Mouse (Mus musculus) macrophage (primary cell): ENCODE data around the gene Ntpcr. TPM values are rescaled to one million over a fixed set of nuclear protein-coding genes. Genes with fewer than 3 reads are reported as not detected.

Experiments used
- H3K27ac ChIP-seq: fragments of 350-480 bp; formaldehyde crosslinking; 2 replicates; pipeline ENCODE4 v1.9.0; 2021
- H3K36me3 ChIP-seq: fragments of 350-480 bp; formaldehyde crosslinking; 2 replicates; pipeline ENCODE4 v1.9.0; 2021; ENCODE audit errors: inconsistent target
- H3K4me3 ChIP-seq: fragments of 350-480 bp; formaldehyde crosslinking; 2 replicates; pipeline ENCODE4 v1.9.0; 2021; ENCODE audit errors: inconsistent target
- H3K79me2 ChIP-seq: fragments of 350-480 bp; formaldehyde crosslinking; 2 replicates; pipeline ENCODE4 v1.9.0; 2021; ENCODE audit errors: inconsistent target
- whole genome bisulfite sequencing: methylation state at CpG from one replicate; pipeline ENCODE4 v1.1.7; 2026; ENCODE audit warnings: inconsistent platforms; ENCODE audit not compliant: missing documents; 5-methylcytosine and 5-hydroxymethylcytosine counted together
- polyA plus RNA-seq: library from polyadenylated mRNA; stranded (reverse); fragments of 250-400 nt; gene quantifications from 3 replicates; pipeline ENCODE4 v1.2.4, GENCODE M21; 2018; ENCODE audit warnings: inconsistent platforms

Gene Ntpcr
- polyA plus RNA-seq, 1 experiment from 2014 or later = 20.0 TPM

DNA sequence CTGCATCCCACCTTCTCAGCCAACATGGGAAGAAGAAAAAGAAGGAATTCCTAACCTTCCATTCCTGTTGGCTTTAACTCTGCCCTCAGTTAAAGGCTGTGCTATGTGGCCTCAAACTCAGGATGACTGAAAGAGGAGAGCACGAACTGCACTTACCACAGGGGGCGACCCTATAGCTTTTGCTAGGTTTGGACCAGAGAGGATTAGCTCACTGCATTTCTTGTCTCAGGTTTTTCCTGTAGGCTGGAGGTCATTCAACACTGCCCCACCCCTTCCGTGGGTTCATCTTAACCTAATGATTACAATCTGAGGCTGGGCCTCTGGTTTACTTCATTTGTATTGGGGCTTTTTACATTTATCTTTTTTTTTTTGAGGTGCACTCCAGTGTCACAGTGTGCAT is 45.3 kb downstream of the Ntpcr start:
- 95% methylated on average over 3 of the region's 3 CpGs for WGBS
- no peak overlapping the region for H3K27ac ChIP-seq
- no peak overlapping the region for H3K4me3 ChIP-seq
- no peaks in the 10 kb centered on the region for H3K36me3 ChIP-seq
- no peaks in the 10 kb centered on the region for H3K79me2 ChIP-seq

DNA sequence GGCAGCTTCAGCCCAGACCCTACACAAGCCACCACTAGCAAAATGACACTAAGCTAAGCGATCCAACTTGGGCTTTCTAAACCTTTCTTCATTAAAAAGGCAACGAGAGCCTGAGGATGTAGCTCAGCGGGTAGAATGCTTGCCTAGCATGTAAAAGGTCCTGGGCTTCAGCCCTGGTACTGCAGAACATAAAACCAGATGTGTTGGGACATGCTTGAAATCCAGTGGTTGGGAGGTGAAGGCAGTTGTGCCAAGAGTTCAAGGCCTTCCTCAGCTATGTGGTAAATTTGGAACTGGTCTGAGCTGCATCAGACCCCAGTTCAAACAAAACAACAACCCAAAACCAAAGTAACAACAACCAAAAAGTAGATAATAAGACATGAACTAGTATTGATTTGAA is 46.6 kb downstream of the Ntpcr start:
- WGBS = 100% methylated on average over 3 of the region's 3 CpGs
- Histone ChIP-seq H3K79me2 (no peaks in the 10 kb centered on the region), H3K36me3 (no peaks in the 10 kb centered on the region), H3K4me3 (no peak overlapping the region), H3K27ac (no peak overlapping the region)

DNA sequence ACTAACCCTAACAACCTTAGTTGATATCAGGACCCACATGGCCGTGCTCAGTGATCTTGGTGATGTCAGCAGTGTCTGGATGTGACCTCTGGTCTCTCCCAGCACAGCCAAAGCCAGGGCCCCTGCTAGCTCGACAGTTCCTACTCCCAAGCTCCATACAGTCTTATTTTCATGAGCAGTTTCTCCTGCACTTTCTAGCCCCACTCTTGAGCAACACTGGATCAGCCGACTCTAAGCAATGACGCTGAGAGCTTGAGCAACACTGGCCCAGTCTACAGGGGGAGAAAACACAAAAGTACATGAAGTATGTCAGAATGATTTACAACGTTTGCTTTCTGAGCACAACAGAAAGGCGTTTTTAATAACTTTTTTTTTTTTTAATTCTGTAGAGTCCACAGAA is 47.0 kb downstream of the Ntpcr start:
- 18% methylated on average over 6 of the region's 6 CpGs for WGBS
- Histone ChIP-seq H3K4me3 (no peak overlapping the region), H3K79me2 (no peaks in the 10 kb centered on the region), H3K27ac (no peak overlapping the region), H3K36me3 (no peaks in the 10 kb centered on the region)

- WGBS = 57% methylated on average over 12 of the region's 12 CpGs
Observed at GRCm38 (mm10) chr8:125777478-125778164, 47.9 kb downstream of the Ntpcr start.

DNA sequence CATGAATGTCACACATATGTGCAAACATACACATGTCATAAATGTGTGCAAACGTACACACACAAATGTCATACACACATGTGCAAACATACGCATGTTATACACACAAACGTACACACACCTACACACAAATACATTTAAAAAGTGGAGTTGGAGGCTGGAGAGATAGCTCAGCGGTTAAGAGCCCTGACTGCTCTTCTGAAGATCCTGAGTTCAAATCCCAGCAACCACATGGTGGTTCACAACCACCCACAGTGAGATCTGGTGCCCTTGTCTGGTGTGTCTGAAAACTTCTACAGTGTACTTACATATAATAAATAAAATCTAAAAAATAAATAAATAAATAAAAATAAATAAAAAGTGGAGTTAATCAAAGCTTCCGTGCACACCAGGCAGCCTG is 49.2 kb downstream of the Ntpcr start:
- 93% methylated on average over 5 of the region's 5 CpGs for WGBS
- Histone ChIP-seq H3K79me2 (no peaks in the 10 kb centered on the region), H3K27ac (no peak overlapping the region)

More at GRCm38 (mm10) chr8:125777478-125778164, 47.9 kb downstream of the Ntpcr start:
- Histone ChIP-seq H3K4me3 (no peak overlapping the region), H3K79me2 (no peaks in the 10 kb centered on the region), H3K36me3 (no peaks in the 10 kb centered on the region), H3K27ac (no peak overlapping the region)

GRCm38 (mm10) chr8:125779656-125780055 is 49.9 kb downstream of the Ntpcr start:
- 82% methylated on average over 8 of the region's 8 CpGs for WGBS
- Histone ChIP-seq H3K27ac (no peak overlapping the region), H3K36me3 (no peaks in the 10 kb centered on the region), H3K4me3 (no peak overlapping the region), H3K79me2 (no peaks in the 10 kb centered on the region)

More for the DNA sequence above, 49.2 kb downstream of the Ntpcr start:
- Histone ChIP-seq H3K36me3 (no peaks in the 10 kb centered on the region), H3K4me3 (no peak overlapping the region)

- Histone ChIP-seq H3K27ac (no peak overlapping the region), H3K79me2 (no peaks in the 10 kb centered on the region), H3K36me3 (no peaks in the 10 kb centered on the region), H3K4me3 (no peak overlapping the region)
- 97% methylated on average over 3 of the region's 3 CpGs for WGBS
Observed at GRCm38 (mm10) chr8:125782161-125782560, 52.4 kb downstream of the Ntpcr start.

GRCm38 (mm10) chr8:125786886-125787285 is 57.1 kb downstream of the Ntpcr start:
- 91% methylated on average over 6 of the region's 7 CpGs for WGBS
- Histone ChIP-seq H3K79me2 (no peaks in the 10 kb centered on the region), H3K27ac (no peak overlapping the region), H3K36me3 (no peaks in the 10 kb centered on the region), H3K4me3 (no peak overlapping the region)

DNA sequence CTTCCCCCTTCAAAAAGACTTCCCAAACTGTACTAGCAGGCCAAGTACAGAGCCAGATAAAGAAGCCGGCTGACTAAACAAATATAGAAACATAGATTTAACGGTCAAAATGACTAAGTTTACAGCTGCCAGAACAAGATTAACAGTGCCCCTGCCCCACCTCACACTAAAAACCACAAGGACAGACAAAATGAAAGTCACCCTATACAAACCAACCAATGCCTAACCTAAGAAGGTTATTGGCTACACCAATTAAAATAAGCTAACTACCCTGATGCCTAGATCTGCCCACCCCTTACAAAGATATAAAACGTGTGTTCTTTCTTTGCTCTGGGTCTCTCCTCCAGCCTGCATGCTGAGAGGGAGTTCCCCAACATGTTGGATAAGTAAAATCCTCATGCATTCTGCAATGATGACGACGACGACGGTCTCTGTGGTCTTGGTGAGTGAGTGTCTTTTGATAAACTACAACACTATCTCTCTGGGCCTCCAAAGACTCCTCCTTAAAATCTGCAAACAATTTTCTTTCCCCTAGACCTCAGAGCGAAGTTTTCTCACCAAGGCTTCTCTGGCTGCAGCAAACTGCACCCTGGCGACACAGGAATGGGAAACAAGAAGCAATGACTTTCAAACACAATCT is 63.2 kb downstream of the Ntpcr start:
- H3K36me3 ChIP-seq = no peaks in the 10 kb centered on the region
- H3K4me3 ChIP-seq = no peak overlapping the region
- H3K27ac ChIP-seq = no peak overlapping the region
- WGBS = 74% methylated on average over 9 of the region's 9 CpGs
- no peaks in the 10 kb centered on the region for H3K79me2 ChIP-seq

GRCm38 (mm10) chr8:125795341-125795740 is 65.6 kb downstream of the Ntpcr start:
- Histone ChIP-seq H3K36me3 (no peaks in the 10 kb centered on the region), H3K79me2 (no peaks in the 10 kb centered on the region), H3K27ac (no peak overlapping the region), H3K4me3 (no peak overlapping the region)
- 92% methylated on average over 2 of the region's 2 CpGs for WGBS

DNA sequence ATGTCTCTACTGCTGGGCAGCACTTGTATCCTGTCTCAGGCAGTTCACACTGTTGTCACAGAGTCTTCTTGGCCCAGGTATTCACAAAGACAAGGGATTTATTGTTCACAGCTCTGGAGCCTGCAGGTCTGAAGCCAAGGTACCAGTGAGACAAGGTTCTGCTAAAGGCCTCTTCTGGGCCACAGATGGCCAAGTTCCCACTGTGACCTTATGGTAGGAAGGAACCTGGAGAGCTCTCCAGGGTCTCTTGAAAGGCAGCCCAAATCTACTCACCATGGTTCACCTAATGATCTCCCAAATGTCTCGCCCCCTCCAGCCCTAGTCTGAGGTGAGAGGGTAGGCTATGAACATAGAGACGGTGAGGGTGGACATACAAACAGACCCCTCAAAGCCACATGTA is 67.2 kb downstream of the Ntpcr start:
- H3K27ac ChIP-seq = no peak overlapping the region
- H3K4me3 ChIP-seq = no peak overlapping the region
- 97% methylated on average over 2 of the region's 2 CpGs for WGBS
- no peaks in the 10 kb centered on the region for H3K79me2 ChIP-seq
- no peaks in the 10 kb centered on the region for H3K36me3 ChIP-seq

Other genes starting within 250 kb of the Ntpcr start
- gene Sipa1l2, start 160.2 kb upstream of the Ntpcr start, polyA plus RNA-seq = 7.2 to 21.6 TPM (median 7.7 TPM) in 3 replicates
- 0.91 to 1.3 TPM (median 1.1 TPM) in 3 replicates for gene Map10, start 60.1 kb upstream of the Ntpcr start, polyA plus RNA-seq
- gene Pcnx2, start 168.4 kb downstream of the Ntpcr start, polyA plus RNA-seq = not detected in 3 replicates
- not detected in 3 replicates for gene Map3k21, start 180.5 kb downstream of the Ntpcr start, polyA plus RNA-seq